Mouse (Mus musculus) heart, embryonic 10.5 days (tissue): ENCODE measurements around the gene Ptchd3. TPM values are rescaled to one million over a fixed set of nuclear protein-coding genes. Genes with fewer than 3 reads are reported as not detected.

ENCODE experiments used
- DNase-seq: peaks from one replicate; pipeline ENCODE4 v3.0.0-alpha.2; 2017; ENCODE audit warnings: low spot score
- H3K27ac ChIP-seq: fragments of 300-500 bp; sonication (generic); 2 replicates; pipeline ENCODE4 v1.5.1; 2016; ENCODE audit warnings: mild to moderate bottlenecking
- H3K27me3 ChIP-seq: fragments of 300-500 bp; sonication (generic); 2 replicates; pipeline ENCODE4 v1.6.1; 2016; ENCODE audit warnings: mild to moderate bottlenecking; ENCODE audit not compliant: poor library complexity, insufficient read depth, severe bottlenecking
- H3K36me3 ChIP-seq: fragments of 300-500 bp; sonication (generic); 2 replicates; pipeline ENCODE4 v1.6.1; 2016; ENCODE audit warnings: mild to moderate bottlenecking, moderate library complexity
- H3K4me1 ChIP-seq: fragments of 300-500 bp; sonication (generic); 2 replicates; pipeline ENCODE4 v1.6.1; 2016; ENCODE audit warnings: mild to moderate bottlenecking
- H3K4me3 ChIP-seq: fragments of 300-500 bp; sonication (generic); 2 replicates; pipeline ENCODE4 v1.5.1; 2016; ENCODE audit warnings: mild to moderate bottlenecking, moderate library complexity
- H3K9me3 ChIP-seq: fragments of 300-500 bp; sonication (generic); 2 replicates; pipeline ENCODE4 v1.6.1; 2016; ENCODE audit warnings: mild to moderate bottlenecking, moderate library complexity
- whole genome bisulfite sequencing: fragments of 180-500 bp; shearing (Covaris S2); methylation state at CpG from one replicate; pipeline ENCODE4 v1.1.7; 2016; 5-methylcytosine and 5-hydroxymethylcytosine counted together
- polyA plus RNA-seq: library from polyadenylated mRNA; unstranded; fragments of >200 nt; fragmentation: Nextera tagmentation; extraction: Ambion mirVana; gene quantifications from 2 replicates; pipeline ENCODE4 v1.2.1, GENCODE M21; 2016

Ptchd3 gene
- polyA plus RNA-seq, result not detected in 2 replicates

- WGBS, result 46% methylated on average over 18 of the region's 18 CpGs
- Histone ChIP-seq H3K4me3 (peak within 1 kb of the TSS; percentile 43), H3K27ac (0 out of 2 replicates have a peak within 1 kb of the TSS, but pooled peaks have one; percentile 6)
These were observed at the start of gene Ptchd3 for GRCm38 (mm10) chr11:121829947-121830346. TSS of gene Ptchd3 (plus strand) at chr11:121830247.

DNA sequence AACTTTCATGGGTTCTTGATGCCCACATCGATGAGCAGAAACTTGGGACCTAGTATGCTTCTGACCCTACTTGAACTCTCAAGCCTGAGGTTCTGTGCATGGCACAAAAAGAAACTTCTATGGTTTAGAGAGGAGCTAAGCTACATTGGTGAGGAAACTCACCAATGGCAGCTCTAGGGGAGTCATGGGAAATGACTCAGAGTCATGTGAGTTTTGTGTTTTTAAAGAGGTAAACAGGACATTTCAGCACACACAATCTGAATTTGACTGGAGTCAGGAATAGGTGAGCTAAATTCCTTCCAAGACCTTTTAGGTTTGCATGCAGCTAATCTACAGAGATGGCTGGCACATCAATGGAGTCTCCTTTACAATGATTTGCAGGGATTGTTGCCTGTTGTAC lies 48.2 kb upstream of the Ptchd3 start:
- H3K27ac ChIP-seq, result no peak overlapping the region
- no peaks in the 10 kb centered on the region for H3K27me3 ChIP-seq
- H3K4me3 ChIP-seq, result no peak overlapping the region
- no peak for DNase-seq
- no peaks in the 10 kb centered on the region for H3K36me3 ChIP-seq
- no peaks in the 10 kb centered on the region for H3K9me3 ChIP-seq
- 83% methylated on average over 1 of the region's 1 CpGs for WGBS
- 0 out of 2 replicates have a peak, but pooled peaks cover 5% of the 10 kb centered on the region for H3K4me1 ChIP-seq

More at GRCm38 (mm10) chr11:121829947-121830346, at the start of gene Ptchd3:
- 0 out of 2 replicates have a peak, but pooled peaks cover 5% of the 10 kb centered on the region for H3K4me1 ChIP-seq
- no peak for DNase-seq
- H3K9me3 ChIP-seq, result no peaks in the 10 kb centered on the region
- peaks cover 14% of the 10 kb centered on the region for H3K27me3 ChIP-seq
- no peaks in the 10 kb centered on the region for H3K36me3 ChIP-seq

DNA sequence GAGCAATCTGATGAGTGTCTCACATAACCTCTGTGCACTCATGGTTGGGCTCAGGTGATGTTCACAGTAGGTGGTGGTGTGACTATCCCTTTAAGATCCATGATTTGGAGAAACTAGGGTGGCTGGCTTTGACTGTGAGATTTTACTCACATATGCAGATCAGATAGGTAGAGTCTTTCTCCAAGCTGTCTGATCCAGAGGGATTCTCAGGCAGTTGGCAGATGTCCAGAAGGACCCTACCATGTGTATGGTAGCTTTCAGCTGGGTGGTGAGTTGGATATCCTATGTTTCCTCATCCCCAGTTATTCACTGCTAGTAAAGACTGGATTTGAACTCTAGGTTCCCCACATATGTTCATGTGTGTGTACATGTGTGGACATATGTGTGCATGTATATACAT lies 42.6 kb upstream of the Ptchd3 start:
- no peaks in the 10 kb centered on the region for H3K27me3 ChIP-seq
- no peaks in the 10 kb centered on the region for H3K9me3 ChIP-seq
- H3K4me3 ChIP-seq, result no peak overlapping the region
- DNase-seq, result peak; percentile 22
- H3K4me1 ChIP-seq, result peaks cover 8% of the 10 kb centered on the region; the same call in 1 of the 2 replicates
- no peaks in the 10 kb centered on the region for H3K36me3 ChIP-seq
- no peak overlapping the region for H3K27ac ChIP-seq

GRCm38 (mm10) chr11:121789566-121789965 lies 40.5 kb upstream of the Ptchd3 start:
- H3K27me3 ChIP-seq, result no peaks in the 10 kb centered on the region
- 83% methylated on average over 3 of the region's 3 CpGs for WGBS

GRCm38 (mm10) chr11:121790671-121791094 lies 39.4 kb upstream of the Ptchd3 start:
- Histone ChIP-seq H3K4me1 (peaks cover 11% of the 10 kb centered on the region; the same call in 1 of the 2 replicates), H3K27me3 (no peaks in the 10 kb centered on the region), H3K9me3 (no peaks in the 10 kb centered on the region), H3K27ac (no peak overlapping the region), H3K4me3 (no peak overlapping the region), H3K36me3 (no peaks in the 10 kb centered on the region)
- no peak for DNase-seq
- 79% methylated on average over 2 of the region's 2 CpGs for WGBS

More at GRCm38 (mm10) chr11:121789566-121789965, 40.5 kb upstream of the Ptchd3 start:
- no peak for DNase-seq
- no peak overlapping the region for H3K27ac ChIP-seq
- peaks cover 11% of the 10 kb centered on the region; the same call in 1 of the 2 replicates for H3K4me1 ChIP-seq
- H3K9me3 ChIP-seq, result no peaks in the 10 kb centered on the region
- no peaks in the 10 kb centered on the region for H3K36me3 ChIP-seq
- no peak overlapping the region for H3K4me3 ChIP-seq

GRCm38 (mm10) chr11:121791446-121791845 lies 38.6 kb upstream of the Ptchd3 start:
- WGBS, result 78% methylated on average over 3 of the region's 3 CpGs
- H3K27ac ChIP-seq, result no peak overlapping the region
- H3K36me3 ChIP-seq, result no peaks in the 10 kb centered on the region
- H3K9me3 ChIP-seq, result no peaks in the 10 kb centered on the region
- peaks cover 11% of the 10 kb centered on the region; the same call in 1 of the 2 replicates for H3K4me1 ChIP-seq
- no peaks in the 10 kb centered on the region for H3K27me3 ChIP-seq
- no peak overlapping the region for H3K4me3 ChIP-seq
- DNase-seq, result no peak

GRCm38 (mm10) chr11:121791991-121792390 lies 38.1 kb upstream of the Ptchd3 start:
- no peaks in the 10 kb centered on the region for H3K36me3 ChIP-seq
- no peak overlapping the region for H3K27ac ChIP-seq
- WGBS, result 37% methylated on average over 1 of the region's 1 CpGs
- no peak overlapping the region for H3K4me3 ChIP-seq
- no peaks in the 10 kb centered on the region for H3K9me3 ChIP-seq
- peaks cover 11% of the 10 kb centered on the region; the same call in 1 of the 2 replicates for H3K4me1 ChIP-seq
- H3K27me3 ChIP-seq, result no peaks in the 10 kb centered on the region
- no peak for DNase-seq

GRCm38 (mm10) chr11:121793530-121793929 lies 36.5 kb upstream of the Ptchd3 start:
- H3K27me3 ChIP-seq, result no peaks in the 10 kb centered on the region
- no peak overlapping the region for H3K27ac ChIP-seq
- 94% methylated on average over 3 of the region's 3 CpGs for WGBS
- no peaks in the 10 kb centered on the region for H3K9me3 ChIP-seq
- DNase-seq, result no peak
- H3K4me1 ChIP-seq, result peaks cover 11% of the 10 kb centered on the region; the same call in 1 of the 2 replicates
- H3K36me3 ChIP-seq, result no peaks in the 10 kb centered on the region
- no peak overlapping the region for H3K4me3 ChIP-seq

- H3K36me3 ChIP-seq, result no peaks in the 10 kb centered on the region
- peaks cover 11% of the 10 kb centered on the region; the same call in 1 of the 2 replicates for H3K4me1 ChIP-seq
- no peaks in the 10 kb centered on the region for H3K27me3 ChIP-seq
- H3K4me3 ChIP-seq, result no peak overlapping the region
- no peaks in the 10 kb centered on the region for H3K9me3 ChIP-seq
- 71% methylated on average over 3 of the region's 3 CpGs for WGBS
- no peak overlapping the region for H3K27ac ChIP-seq
- DNase-seq, result no peak
These were observed 35.9 kb upstream of the Ptchd3 start for GRCm38 (mm10) chr11:121794186-121794585.

- 55% methylated on average over 6 of the region's 6 CpGs for WGBS
- H3K27me3 ChIP-seq, result no peaks in the 10 kb centered on the region
- no peaks in the 10 kb centered on the region for H3K9me3 ChIP-seq
- no peak overlapping the region for H3K27ac ChIP-seq
- DNase-seq, result peak; percentile 78
- no peaks in the 10 kb centered on the region for H3K36me3 ChIP-seq
- H3K4me1 ChIP-seq, result peaks cover 11% of the 10 kb centered on the region; the same call in 1 of the 2 replicates
- H3K4me3 ChIP-seq, result no peak overlapping the region
These were observed 35.4 kb upstream of the Ptchd3 start for GRCm38 (mm10) chr11:121794591-121795199.

GRCm38 (mm10) chr11:121795978-121796377 lies 34.1 kb upstream of the Ptchd3 start:
- Histone ChIP-seq H3K4me1 (peaks cover 4% of the 10 kb centered on the region; the same call in 1 of the 2 replicates), H3K36me3 (no peaks in the 10 kb centered on the region), H3K4me3 (no peak overlapping the region), H3K27me3 (no peaks in the 10 kb centered on the region), H3K27ac (no peak overlapping the region), H3K9me3 (no peaks in the 10 kb centered on the region)
- 78% methylated on average over 2 of the region's 2 CpGs for WGBS
- peak; percentile 17 for DNase-seq

DNA sequence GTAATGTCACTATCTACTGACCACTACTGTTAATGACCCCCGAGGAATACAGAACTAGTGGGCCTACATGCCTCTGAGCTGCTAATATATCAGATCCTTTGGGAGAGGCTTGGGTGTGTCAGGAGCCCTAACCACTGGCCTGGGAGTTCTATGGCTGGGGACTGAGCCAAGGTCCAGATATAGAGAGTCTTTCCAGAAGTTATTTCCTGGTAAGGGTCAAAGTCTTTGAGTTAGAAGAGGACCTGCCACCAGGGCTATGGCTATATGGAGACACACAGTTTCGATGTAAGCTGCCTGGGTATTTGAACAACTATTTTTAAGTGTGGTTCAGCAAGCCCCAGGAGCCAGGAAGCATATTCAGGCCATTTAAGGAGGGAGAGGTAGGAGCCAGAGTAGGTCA lies 31.5 kb upstream of the Ptchd3 start:
- DNase-seq, result no peak
- no peak overlapping the region for H3K4me3 ChIP-seq
- no peaks in the 10 kb centered on the region for H3K36me3 ChIP-seq
- 70% methylated on average over 2 of the region's 2 CpGs for WGBS
- no peak overlapping the region for H3K27ac ChIP-seq
- H3K9me3 ChIP-seq, result no peaks in the 10 kb centered on the region
- no peaks in the 10 kb centered on the region for H3K27me3 ChIP-seq
- H3K4me1 ChIP-seq, result peaks cover 3% of the 10 kb centered on the region; the same call in 1 of the 2 replicates

DNA sequence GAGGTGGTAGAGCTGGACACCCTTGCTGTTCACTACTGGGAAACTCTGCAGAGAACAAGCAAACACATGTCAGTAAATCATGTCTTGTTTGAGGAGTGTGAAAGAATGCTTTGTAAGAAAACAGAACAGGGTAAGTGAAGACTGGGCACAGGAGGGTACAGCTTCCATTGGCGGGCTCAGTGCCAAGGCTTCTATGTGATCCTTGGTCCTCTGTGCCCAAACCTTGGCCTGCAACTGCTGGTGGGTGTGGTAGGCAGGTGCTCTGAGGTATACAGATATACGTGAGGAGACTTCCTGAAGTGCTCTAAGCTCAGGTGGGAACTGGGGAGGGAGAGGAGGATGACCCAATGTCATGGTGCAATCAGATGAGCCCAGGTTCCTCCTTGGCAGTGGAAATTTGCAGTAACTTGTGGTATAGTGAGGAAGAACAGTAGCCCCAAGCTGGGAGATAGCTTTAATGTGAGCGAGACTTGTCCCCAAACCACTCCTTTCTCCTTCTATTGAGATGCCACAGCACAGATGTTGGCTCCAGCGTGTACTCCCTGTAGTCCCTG lies 30.2 kb upstream of the Ptchd3 start:
- Histone ChIP-seq H3K4me3 (no peak overlapping the region), H3K36me3 (no peaks in the 10 kb centered on the region), H3K9me3 (no peaks in the 10 kb centered on the region), H3K27ac (no peak overlapping the region), H3K4me1 (no peaks in the 10 kb centered on the region; the same call in 1 of the 2 replicates), H3K27me3 (no peaks in the 10 kb centered on the region)
- DNase-seq, result no peak
- 76% methylated on average over 4 of the region's 4 CpGs for WGBS
